Mouse (Mus musculus) layer of hippocampus, adult 11-12 months (tissue): ENCODE data around the gene Nfatc2ip.
A peak's percentile ranks its signal among the peaks of the same experiment; 100 is the strongest.

Experiments used
- DNase-seq: peaks from one replicate; pipeline ENCODE4 v3.0.0; 2022; ENCODE audit warnings: low spot score

The Nfatc2ip gene

GRCm38 (mm10) chr7:126396298-126397119, at the start of gene Nfatc2ip:
Nfatc2ip (minus strand) TSS chr7:126396737.
- DNase-seq: peak; percentile 99

GRCm38 (mm10) chr7:126446217-126446616, 49.7 kb upstream of the Nfatc2ip start:
- DNase-seq: no peak

GRCm38 (mm10) chr7:126445104-126445815, 48.7 kb upstream of the Nfatc2ip start:
- DNase-seq: no peak

- DNase-seq: no peak
These were observed 48.0 kb upstream of the Nfatc2ip start for GRCm38 (mm10) chr7:126444536-126444935.

- DNase-seq: no peak
These were observed 47.5 kb upstream of the Nfatc2ip start for GRCm38 (mm10) chr7:126443997-126444396.

- DNase-seq: no peak
These were observed 43.6 kb upstream of the Nfatc2ip start for GRCm38 (mm10) chr7:126440134-126440533.

- DNase-seq: peak; percentile 29
These were observed 40.3 kb upstream of the Nfatc2ip start for GRCm38 (mm10) chr7:126436851-126437250.

- DNase-seq: no peak
These were observed 39.3 kb upstream of the Nfatc2ip start for GRCm38 (mm10) chr7:126435801-126436200.

- DNase-seq: no peak
These were observed 38.2 kb upstream of the Nfatc2ip start for GRCm38 (mm10) chr7:126434726-126435125.

GRCm38 (mm10) chr7:126430167-126430566, 33.6 kb upstream of the Nfatc2ip start:
- DNase-seq: no peak

- no peak for DNase-seq
These were observed 33.0 kb upstream of the Nfatc2ip start for GRCm38 (mm10) chr7:126429503-126429898.

- DNase-seq: peak; percentile 95
These were observed 32.3 kb upstream of the Nfatc2ip start, which contains the start of gene Rabep2 for GRCm38 (mm10) chr7:126428631-126429502. Rabep2 (plus strand) TSS chr7:126428759.

- no peak for DNase-seq
These were observed 31.6 kb upstream of the Nfatc2ip start for GRCm38 (mm10) chr7:126428154-126428553.

GRCm38 (mm10) chr7:126427323-126427860, 30.9 kb upstream of the Nfatc2ip start:
- DNase-seq: no peak

GRCm38 (mm10) chr7:126424161-126424560, 27.6 kb upstream of the Nfatc2ip start:
- no peak for DNase-seq

- no peak for DNase-seq
These were observed 25.2 kb upstream of the Nfatc2ip start for GRCm38 (mm10) chr7:126421756-126422155.

- DNase-seq: no peak
These were observed 22.0 kb upstream of the Nfatc2ip start for GRCm38 (mm10) chr7:126418496-126418895.

GRCm38 (mm10) chr7:126417606-126418005, 21.1 kb upstream of the Nfatc2ip start:
- no peak for DNase-seq

GRCm38 (mm10) chr7:126417045-126417444, 20.5 kb upstream of the Nfatc2ip start:
- no peak for DNase-seq

- DNase-seq: no peak
These were observed 20.1 kb upstream of the Nfatc2ip start for GRCm38 (mm10) chr7:126416615-126417014.

- no peak for DNase-seq
These were observed 18.2 kb upstream of the Nfatc2ip start, which contains the start of gene Cd19 for GRCm38 (mm10) chr7:126414725-126415124. Cd19 (minus strand) TSS chr7:126414889.

- no peak for DNase-seq
These were observed 14.5 kb upstream of the Nfatc2ip start for GRCm38 (mm10) chr7:126411061-126411460.
